Mouse (Mus musculus) limb, embryonic 14.5 days (tissue): Measurements from ENCODE around the gene Tuba8. TPM values are rescaled to one million over a fixed set of nuclear protein-coding genes. Genes with fewer than 3 reads are reported as not detected.
A peak's percentile ranks its signal among the peaks of the same experiment; 100 is the strongest.

Experiments used
- ATAC-seq: fragments of 200-750 bp; cut with Nextera tagmentation; 2 replicates; pipeline ENCODE4 v1.8.0; 2017; ENCODE audit warnings: low read depth, moderate number of reproducible peaks, moderate TSS enrichment; ENCODE audit not compliant: low FRiP score
- DNase-seq: peaks from one replicate; pipeline ENCODE4 v3.0.0-alpha.2; 2015; ENCODE audit warnings: low spot score
- H3K27ac ChIP-seq: fragments of 300-500 bp; sonication (generic); replicated peaks from 2 replicates; pipeline ENCODE4 v1.5.1; 2014; ENCODE audit warnings: low read depth, mild to moderate bottlenecking, low read length, moderate library complexity, mixed read lengths
- H3K27me3 ChIP-seq: fragments of 300-500 bp; sonication (generic); 2 replicates; pipeline ENCODE4 v1.6.1; 2014; ENCODE audit warnings: low read length, mixed read lengths; ENCODE audit not compliant: control insufficient read depth, insufficient read depth
- H3K36me3 ChIP-seq: fragments of 300-500 bp; sonication (generic); 2 replicates; pipeline ENCODE4 v1.6.1; 2014; ENCODE audit warnings: mild to moderate bottlenecking, low read length, moderate library complexity, mixed read lengths; ENCODE audit not compliant: control insufficient read depth, insufficient read depth
- H3K4me1 ChIP-seq: fragments of 300-500 bp; sonication (generic); 2 replicates; pipeline ENCODE4 v1.6.1; 2014; ENCODE audit warnings: antibody characterized with exemption, low read length, mixed read lengths; ENCODE audit not compliant: control insufficient read depth, insufficient read depth
- H3K4me2 ChIP-seq: fragments of 300-500 bp; sonication (generic); replicated peaks from 2 replicates; pipeline ENCODE4 v1.6.1; 2014; ENCODE audit warnings: low read depth, mild to moderate bottlenecking, low read length, moderate library complexity; ENCODE audit not compliant: severe bottlenecking
- H3K4me3 ChIP-seq: fragments of 300-500 bp; sonication (generic); replicated peaks from 2 replicates; pipeline ENCODE4 v1.5.1; 2014; ENCODE audit warnings: low read length
- H3K9ac ChIP-seq: fragments of 300-500 bp; sonication (generic); 2 replicates; pipeline ENCODE4 v1.6.1; 2014; ENCODE audit warnings: mild to moderate bottlenecking, low read depth, low read length, moderate library complexity; ENCODE audit not compliant: severe bottlenecking
- H3K9me3 ChIP-seq: fragments of 300-500 bp; sonication (generic); 2 replicates; pipeline ENCODE4 v1.6.1; 2016; ENCODE audit warnings: low read length; ENCODE audit not compliant: control insufficient read depth
- POLR2A ChIP-seq: fragments of 200-500 bp; IDR thresholded peaks from 2 replicates; pipeline ENCODE4 v1.8.0; 2012; ENCODE audit warnings: inconsistent platforms, mild to moderate bottlenecking, moderate library complexity, borderline replicate concordance; ENCODE audit not compliant: insufficient read depth, insufficient read length; ENCODE audit errors: extremely low read depth
- WGBS: fragments of 180-500 bp; shearing (Covaris S2); extraction: QIAGEN DNeasy Blood & Tissue Kit; methylation state at CpG from one replicate; pipeline ENCODE4 v1.1.7; 2014; 5-methylcytosine and 5-hydroxymethylcytosine counted together
- polyA plus RNA-seq, 2 experiments: library from polyadenylated mRNA; depleted of rRNA in 1 of 2; stranded (reverse) in 1 of 2; unstranded in 1 of 2; fragments of >200 nt; fragmentation: Nextera tagmentation in 1 of 2; extraction: Ambion mirVana in 1 of 2; gene quantifications; 2 replicates each; pipeline versions ENCODE4 v1.2.1 to v1.2.3; 2012 to 2014

The Tuba8 gene
- polyA plus RNA-seq (2012; rRNA removed), result 0.77 and 0.83 TPM in 2 replicates
- polyA plus RNA-seq (2014; fragmentation: Nextera tagmentation; extraction: Ambion mirVana), result 4.4 and 4.7 TPM in 2 replicates

DNA sequence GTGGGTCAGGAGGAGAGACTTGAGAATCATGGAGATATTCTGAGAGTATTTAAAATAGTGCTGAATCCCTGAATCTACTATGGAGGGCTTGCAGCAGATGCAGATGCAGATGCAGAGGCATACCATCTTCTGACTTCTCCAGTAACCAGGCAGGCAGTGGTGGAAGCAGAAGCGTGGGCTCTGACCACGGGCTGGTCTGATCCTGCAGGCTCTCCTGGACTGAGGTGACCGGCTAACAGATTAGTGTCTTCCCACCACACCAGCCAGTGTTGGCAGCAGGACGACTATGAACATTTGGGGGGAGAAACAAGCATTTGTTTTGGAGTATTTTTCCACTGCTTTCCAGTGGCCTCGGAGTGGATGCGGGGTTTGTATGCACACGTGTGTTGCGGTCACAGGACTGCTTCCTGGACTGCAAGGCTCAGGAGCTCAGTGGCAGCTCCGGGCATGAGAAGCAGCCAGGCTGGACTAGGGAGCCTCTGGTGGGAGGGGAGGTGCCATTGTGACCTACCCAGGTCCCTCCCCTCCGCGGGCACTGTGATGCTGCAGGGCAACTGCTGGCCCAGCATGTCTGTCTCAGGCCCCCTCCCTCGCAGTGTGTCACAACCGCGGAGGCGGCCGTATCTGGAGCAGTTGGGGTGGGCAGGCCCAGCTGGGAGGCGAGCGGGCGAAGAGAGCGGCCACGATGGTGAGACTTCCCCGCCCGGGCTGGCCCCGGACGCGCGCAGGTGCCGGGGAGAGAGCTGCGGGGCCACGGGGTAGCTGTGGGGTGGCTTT, at the start of gene Tuba8:
TSS of gene Tuba8 (plus strand) at position 548 of the 777 bp plus-strand sequence.
- DNase-seq, result no peak
- no peaks in the 10 kb centered on the region for H3K36me3 ChIP-seq
- peaks cover 15% of the 10 kb centered on the region; the same call in 1 of the 2 replicates for H3K4me1 ChIP-seq
- H3K27me3 ChIP-seq, result peaks cover 26% of the 10 kb centered on the region
- no peak for TF ChIP-seq POLR2A
- H3K27ac ChIP-seq, result no peak within 1 kb of the TSS
- ATAC-seq, result peak; percentile 51; the same call in 1 of the 2 replicates
- H3K4me3 ChIP-seq, result peak within 1 kb of the TSS; percentile 38
- H3K9me3 ChIP-seq, result no peaks in the 10 kb centered on the region
- H3K9ac ChIP-seq, result peak within 1 kb of the TSS; percentile 46
- WGBS, result 3% methylated on average over 29 of the region's 30 CpGs
- H3K4me2 ChIP-seq, result peak within 1 kb of the TSS; percentile 73

DNA sequence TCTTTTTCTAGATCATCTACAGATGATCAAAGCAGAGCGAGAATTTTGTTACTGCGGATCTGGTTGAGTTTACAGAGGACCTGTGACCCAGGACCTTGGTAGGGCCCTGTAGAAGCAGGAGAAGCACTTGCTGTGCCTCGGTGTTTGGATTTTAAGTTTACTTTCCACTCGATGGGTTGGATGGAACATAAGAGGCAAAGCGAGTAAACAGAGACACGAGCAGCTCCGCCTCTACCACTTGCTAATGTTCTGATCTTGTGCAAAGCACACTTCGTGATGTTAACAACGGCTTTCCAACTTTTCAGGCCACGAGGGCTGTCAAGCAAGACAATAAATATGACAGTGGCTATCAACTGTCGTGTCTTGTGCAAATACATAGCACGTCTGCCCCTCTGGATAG, 47.9 kb upstream of the Tuba8 start:
- no peak overlapping the region for H3K27ac ChIP-seq
- H3K27me3 ChIP-seq, result no peaks in the 10 kb centered on the region
- DNase-seq (no peak), ATAC-seq (no peak)
- no peaks in the 10 kb centered on the region for H3K9me3 ChIP-seq
- 86% methylated on average over 12 of the region's 12 CpGs for WGBS
- peaks cover 9% of the 10 kb centered on the region for H3K4me1 ChIP-seq
- H3K9ac ChIP-seq, result no peak overlapping the region
- H3K4me3 ChIP-seq, result no peak overlapping the region
- no peak for TF ChIP-seq POLR2A
- H3K4me2 ChIP-seq, result no peak overlapping the region
- H3K36me3 ChIP-seq, result no peaks in the 10 kb centered on the region

DNA sequence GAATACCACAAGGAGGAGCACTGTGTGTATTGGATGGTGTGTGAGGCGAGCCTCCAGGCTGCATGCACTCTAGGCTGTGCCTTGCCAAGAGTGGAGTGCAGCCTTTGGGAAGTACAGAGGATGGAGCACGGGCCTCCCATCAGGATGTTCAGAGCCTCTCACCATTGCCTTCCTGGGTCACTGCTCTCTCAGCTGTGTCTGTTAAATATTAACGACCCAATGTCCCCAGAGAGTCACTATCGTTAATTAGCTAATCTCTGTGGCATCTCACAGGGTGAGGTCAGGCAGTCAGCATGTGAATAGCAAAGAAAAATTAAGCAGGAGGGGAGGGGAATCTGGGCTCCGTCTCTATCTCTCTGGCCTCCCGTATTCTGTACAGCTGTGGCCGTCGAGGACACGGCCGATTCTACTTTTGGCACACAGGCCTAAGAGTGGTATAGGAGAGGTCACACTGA, 44.4 kb upstream of the Tuba8 start:
- ATAC-seq, result no peak
- DNase-seq, result no peak
- Histone ChIP-seq H3K36me3 (no peaks in the 10 kb centered on the region), H3K9ac (no peak overlapping the region), H3K4me2 (no peak overlapping the region), H3K4me3 (no peak overlapping the region), H3K27ac (no peak overlapping the region), H3K4me1 (peaks cover 2% of the 10 kb centered on the region; the same call in 1 of the 2 replicates), H3K27me3 (no peaks in the 10 kb centered on the region), H3K9me3 (no peaks in the 10 kb centered on the region)
- 51% methylated on average over 10 of the region's 10 CpGs for WGBS
- no peak for TF ChIP-seq POLR2A

DNA sequence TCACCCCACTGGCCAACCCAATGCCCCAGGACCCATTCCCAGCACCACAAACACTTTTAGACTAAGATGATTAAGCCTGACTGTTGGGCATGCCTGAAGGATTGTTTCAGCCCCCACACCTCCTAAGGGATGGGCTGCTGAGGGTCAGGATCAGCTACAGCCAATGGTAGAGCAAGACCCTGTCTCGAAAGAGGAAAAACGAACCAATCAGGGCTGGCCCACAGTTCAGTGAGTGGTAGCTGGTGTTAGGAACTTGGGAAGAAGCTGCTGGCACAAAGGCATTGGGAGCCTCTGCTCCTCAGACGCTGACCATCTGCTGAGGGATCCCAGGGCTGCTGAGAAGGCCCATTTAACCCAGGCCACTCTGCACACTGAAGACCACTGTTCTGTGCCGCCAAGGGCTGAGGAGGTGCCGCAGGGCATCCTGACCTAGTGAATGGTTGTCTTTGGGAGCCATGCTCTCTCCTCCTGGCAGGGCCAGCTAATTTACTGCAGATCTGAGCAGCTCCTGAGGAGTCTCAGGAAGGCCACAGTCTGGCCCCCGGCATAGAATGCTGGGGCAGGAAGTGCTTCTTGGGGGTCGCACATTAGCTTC, 43.0 kb upstream of the Tuba8 start:
- no peak for TF ChIP-seq POLR2A
- H3K4me2 ChIP-seq, result no peak overlapping the region
- no peaks in the 10 kb centered on the region for H3K36me3 ChIP-seq
- H3K9me3 ChIP-seq, result no peaks in the 10 kb centered on the region
- 73% methylated on average over 7 of the region's 7 CpGs for WGBS
- no peak overlapping the region for H3K4me3 ChIP-seq
- ATAC-seq, result no peak
- no peaks in the 10 kb centered on the region for H3K4me1 ChIP-seq
- H3K9ac ChIP-seq, result no peak overlapping the region
- no peaks in the 10 kb centered on the region for H3K27me3 ChIP-seq
- no peak overlapping the region for H3K27ac ChIP-seq
- no peak for DNase-seq

DNA sequence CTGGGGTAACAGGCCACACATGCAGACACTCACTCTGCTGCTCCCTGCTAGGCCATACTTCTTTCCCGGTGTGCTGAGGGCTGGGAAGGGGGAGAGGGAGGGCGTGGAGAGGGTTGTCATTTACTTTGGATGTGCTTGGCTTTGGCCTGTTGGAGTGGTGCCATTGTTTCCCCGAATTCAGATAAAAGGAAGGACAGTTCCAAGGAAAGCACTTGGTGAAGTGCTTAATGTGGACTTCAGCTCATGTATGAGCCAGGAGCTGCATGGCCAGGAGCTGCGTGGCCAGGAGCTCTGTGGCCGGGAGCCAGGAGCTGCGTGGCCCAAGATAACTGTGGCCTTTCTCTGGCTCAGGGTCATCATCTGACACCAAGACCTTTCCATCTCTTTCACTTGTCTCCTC, 39.4 kb upstream of the Tuba8 start:
- no peak overlapping the region for H3K4me2 ChIP-seq
- no peak overlapping the region for H3K4me3 ChIP-seq
- H3K36me3 ChIP-seq, result no peaks in the 10 kb centered on the region
- no peak for TF ChIP-seq POLR2A
- no peak overlapping the region for H3K9ac ChIP-seq
- peaks cover 12% of the 10 kb centered on the region for H3K4me1 ChIP-seq
- ATAC-seq, result no peak
- 82% methylated on average over 6 of the region's 6 CpGs for WGBS
- H3K27ac ChIP-seq, result no peak overlapping the region
- H3K27me3 ChIP-seq, result no peaks in the 10 kb centered on the region
- no peaks in the 10 kb centered on the region for H3K9me3 ChIP-seq
- no peak for DNase-seq
